Mouse (Mus musculus): Measurements from ENCODE around the gene Lrriq4. TPM values are rescaled to one million over a fixed set of nuclear protein-coding genes. Genes with fewer than 3 reads are reported as not detected.

The Lrriq4 gene
- not detected in 2 replicates for polyA plus RNA-seq (2012; rRNA removed)

GRCm38 (mm10) chr3:30644207-30644606 is at the start of gene Lrriq4:
Lrriq4 (plus strand) TSS chr3:30644507.

DNA sequence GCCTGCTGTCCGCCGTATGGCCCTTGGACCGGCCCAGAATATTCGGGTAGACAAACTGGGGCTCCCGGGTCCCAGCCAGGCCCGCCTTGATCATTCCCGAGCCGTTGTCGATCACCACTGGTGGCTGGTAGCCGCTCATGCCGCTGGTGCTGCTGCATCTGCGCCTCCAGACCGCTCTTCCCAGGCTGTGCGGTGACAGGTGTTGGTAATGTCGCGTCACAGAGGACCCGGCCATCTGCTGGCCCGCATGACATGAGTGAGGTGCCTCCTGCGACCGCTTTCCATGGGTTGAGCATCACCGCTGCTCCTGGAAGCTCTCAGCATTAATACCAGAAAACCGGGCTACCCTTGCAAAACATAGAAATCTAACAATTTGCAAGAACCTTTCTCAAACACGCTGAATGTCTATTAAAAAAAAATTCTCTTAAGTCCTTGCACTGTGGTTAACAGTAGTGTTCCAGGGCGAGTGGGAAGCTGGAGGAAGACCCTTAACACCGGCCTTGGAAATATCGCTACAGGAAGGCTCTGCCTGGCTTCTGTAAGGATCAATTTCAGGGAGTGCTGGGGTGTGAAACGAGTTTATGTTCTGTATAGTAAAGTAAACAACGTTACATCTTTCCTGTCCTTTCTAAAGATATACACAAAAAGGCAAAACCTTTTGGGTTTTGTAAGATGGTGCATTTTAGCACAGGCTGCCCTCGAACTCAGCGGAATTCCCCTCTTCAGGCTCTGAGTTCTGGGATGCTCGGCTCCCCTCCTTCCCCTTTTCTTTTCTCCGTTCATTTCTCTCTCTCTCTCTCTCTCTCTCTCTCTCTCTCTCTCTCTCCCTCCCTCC is 44.4 kb upstream of the Lrriq4 start, which contains the start of gene Actrt3:
Gene Actrt3, minus strand, starts transcription at position 229 of the 835 bp plus-strand sequence.

GRCm38 (mm10) chr3:30602065-30602739 is 42.1 kb upstream of the Lrriq4 start, which contains the start of gene Mynn:
Mynn (plus strand) TSS chr3:30602065.

GRCm38 (mm10) chr3:30647440-30648090 is 3.3 kb downstream of the Lrriq4 start, which contains the start of gene Lrrc34:
Lrrc34 (minus strand) TSS chr3:30647869.

GRCm38 (mm10) chr3:30699711-30700505 is 55.6 kb downstream of the Lrriq4 start, which contains the start of gene Lrrc31:
Lrrc31 (minus strand) TSS chr3:30699843.

Other genes with a start within 250 kb of the Lrriq4 start
- gene Mecom, start 96.5 kb upstream of the Lrriq4 start, polyA plus RNA-seq (2012; rRNA removed) = 1.0 and 1.2 TPM in 2 replicates
- gene Actrt3, start 44.6 kb upstream of the Lrriq4 start, polyA plus RNA-seq (2012; rRNA removed) = not detected in 2 replicates
- 5.1 and 5.7 TPM in 2 replicates for gene Mynn, start 42.4 kb upstream of the Lrriq4 start, polyA plus RNA-seq (2012; rRNA removed)
- 0.02 and 0.05 TPM in 2 replicates for gene Lrrc34, start 3.4 kb downstream of the Lrriq4 start, polyA plus RNA-seq (2012; rRNA removed)
- gene Lrrc31, start 55.3 kb downstream of the Lrriq4 start, polyA plus RNA-seq (2012; rRNA removed) = not detected in 2 replicates
- gene Samd7, start 101.8 kb downstream of the Lrriq4 start, polyA plus RNA-seq (2012; rRNA removed) = 0.02 and 0.04 TPM in 2 replicates
- 32.6 and 33.7 TPM in 2 replicates for gene Sec62, start 148.4 kb downstream of the Lrriq4 start, polyA plus RNA-seq (2012; rRNA removed)
- gene Gpr160, start 211.4 kb downstream of the Lrriq4 start, polyA plus RNA-seq (2012; rRNA removed) = 2.5 and 3.2 TPM in 2 replicates

All from liver, embryonic 18 days (tissue).